Mouse (Mus musculus) liver, postnatal 0 days (tissue): ENCODE measurements around the gene Chka.

ENCODE experiments used
- CTCF ChIP-seq: sonication (generic); IDR thresholded peaks from 2 replicates; pipeline ENCODE4 v1.5.1; 2016; ENCODE audit warnings: antibody characterized with exemption, low read depth
- EP300 ChIP-seq: IDR thresholded peaks from 2 replicates; pipeline ENCODE4 v1.6.1; 2016; ENCODE audit warnings: antibody characterized with exemption, low read depth, mild to moderate bottlenecking

DNA sequence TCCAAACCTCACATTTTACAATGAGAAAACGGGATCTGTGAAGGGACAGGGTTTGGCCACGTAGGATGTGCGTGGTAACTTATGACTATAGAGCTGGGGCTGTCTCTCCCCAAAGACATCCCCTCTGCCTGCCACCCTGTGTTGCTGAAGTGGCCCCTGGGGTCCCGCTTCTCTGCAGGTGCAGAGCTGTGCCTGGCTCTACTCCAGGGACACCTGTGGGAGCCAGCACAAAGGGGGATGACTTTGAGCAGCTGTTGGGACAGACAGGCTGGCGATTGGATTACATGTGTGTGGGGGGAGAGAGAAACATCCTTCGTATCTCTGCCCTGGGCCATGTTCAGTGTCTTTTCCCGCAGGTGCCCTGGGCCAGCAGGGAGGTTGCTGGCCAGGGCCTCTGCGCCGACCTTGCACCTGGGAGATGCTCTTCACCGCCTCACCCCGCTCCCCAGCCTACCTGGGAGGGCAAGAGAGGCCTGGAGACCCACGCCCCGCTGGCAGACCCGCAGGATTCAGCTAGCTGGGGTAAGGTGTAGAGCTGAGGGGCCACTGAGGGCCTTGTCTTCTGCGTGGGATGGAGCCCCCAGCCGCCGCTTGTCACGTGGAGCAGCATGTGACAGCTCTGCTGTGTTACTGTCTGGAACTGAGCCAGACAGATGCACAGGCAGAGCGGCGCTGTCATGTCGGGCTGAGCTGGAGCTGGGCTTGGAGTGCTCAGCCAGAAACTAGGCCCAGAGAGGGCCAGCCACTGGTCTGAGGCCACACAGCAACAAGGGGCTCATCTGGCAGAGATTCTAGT, 78.9 kb downstream of the Chka start:
- TF ChIP-seq EP300, result no peak
- no peak for TF ChIP-seq CTCF
